Mouse (Mus musculus) embryo, embryonic 9.5 days (tissue): ENCODE data around the gene Tex19.2.
"Not testable (repeated sequence)": the region's sequence is repeated elsewhere in the genome, so short reads cannot be mapped to it uniquely, and the experiment has no call there.

ENCODE experiments used
- DNase-seq: peaks from one replicate; pipeline ENCODE4 v3.0.0-alpha.2; 2017; ENCODE audit errors: extremely low spot score

Tex19.2 gene

GRCm38 (mm10) chr11:121111051-121111450 is 7.4 kb downstream of the Tex19.2 start:
- DNase-seq = no peak

DNA sequence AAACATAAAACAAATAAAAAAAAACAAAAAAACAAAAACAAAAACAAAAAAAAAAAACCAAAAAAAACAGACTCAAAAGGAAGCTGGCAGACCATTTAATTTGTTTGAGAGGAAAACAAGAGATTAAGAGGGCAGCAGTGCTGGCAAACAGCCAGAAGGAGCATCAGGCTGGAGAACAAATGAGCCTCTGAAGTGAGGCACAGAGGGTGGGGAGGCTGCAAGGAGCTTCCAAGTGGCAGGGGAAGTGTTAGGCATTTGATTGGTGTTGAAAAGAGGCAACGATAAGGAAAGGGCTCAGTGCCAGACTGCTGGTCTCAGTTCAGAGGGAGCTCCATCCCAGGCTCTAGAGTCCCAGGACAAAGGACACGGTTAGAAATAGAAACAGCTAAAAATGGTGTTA is 8.5 kb downstream of the Tex19.2 start:
- no peak for DNase-seq

DNA sequence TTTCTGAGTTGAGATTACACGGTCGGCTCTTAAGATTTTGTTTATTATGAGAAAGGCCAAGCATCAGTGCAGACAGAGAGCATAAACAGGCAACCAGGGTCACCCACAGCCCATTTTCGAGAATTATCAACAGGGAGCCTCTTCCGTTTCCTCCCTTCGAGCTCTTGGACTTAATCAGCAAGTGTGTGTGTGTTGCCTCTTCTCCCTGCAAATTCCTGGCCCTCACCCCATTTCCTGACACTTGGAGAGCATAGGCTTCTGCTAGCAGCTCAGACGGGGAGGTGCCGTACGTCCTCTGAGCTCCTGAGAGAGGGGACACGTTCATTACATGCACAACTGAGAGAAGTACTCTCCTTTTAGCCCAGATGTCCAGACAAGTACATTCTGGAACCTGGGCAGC is 10.4 kb downstream of the Tex19.2 start:
- DNase-seq = no peak

DNA sequence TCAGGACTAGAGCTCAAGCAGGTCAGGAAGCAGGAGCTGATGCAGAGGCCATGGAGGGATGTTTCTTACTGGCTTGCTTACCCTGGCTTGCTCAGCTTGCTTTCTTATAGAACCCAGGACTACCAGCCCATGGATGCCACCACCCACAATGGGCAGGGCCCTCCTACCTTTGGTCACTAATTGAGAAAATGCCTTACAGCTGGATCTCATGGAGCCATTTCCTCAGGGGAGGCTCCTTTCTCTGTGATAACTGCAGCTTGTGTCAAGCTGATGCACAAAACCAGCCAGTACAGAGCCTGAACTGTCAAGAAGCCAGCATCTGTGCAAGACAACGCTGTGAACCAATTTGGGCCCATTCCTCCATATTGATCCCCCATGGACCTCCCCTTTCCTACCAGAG is 11.2 kb downstream of the Tex19.2 start:
- not testable (repeated sequence) for DNase-seq

- no peak for DNase-seq
Measured at GRCm38 (mm10) chr11:121101124-121101805, 17.2 kb downstream of the Tex19.2 start.

GRCm38 (mm10) chr11:121100692-121101091 is 17.8 kb downstream of the Tex19.2 start:
- DNase-seq = no peak

- DNase-seq = no peak
Measured at GRCm38 (mm10) chr11:121099762-121100161, 18.7 kb downstream of the Tex19.2 start.

DNA sequence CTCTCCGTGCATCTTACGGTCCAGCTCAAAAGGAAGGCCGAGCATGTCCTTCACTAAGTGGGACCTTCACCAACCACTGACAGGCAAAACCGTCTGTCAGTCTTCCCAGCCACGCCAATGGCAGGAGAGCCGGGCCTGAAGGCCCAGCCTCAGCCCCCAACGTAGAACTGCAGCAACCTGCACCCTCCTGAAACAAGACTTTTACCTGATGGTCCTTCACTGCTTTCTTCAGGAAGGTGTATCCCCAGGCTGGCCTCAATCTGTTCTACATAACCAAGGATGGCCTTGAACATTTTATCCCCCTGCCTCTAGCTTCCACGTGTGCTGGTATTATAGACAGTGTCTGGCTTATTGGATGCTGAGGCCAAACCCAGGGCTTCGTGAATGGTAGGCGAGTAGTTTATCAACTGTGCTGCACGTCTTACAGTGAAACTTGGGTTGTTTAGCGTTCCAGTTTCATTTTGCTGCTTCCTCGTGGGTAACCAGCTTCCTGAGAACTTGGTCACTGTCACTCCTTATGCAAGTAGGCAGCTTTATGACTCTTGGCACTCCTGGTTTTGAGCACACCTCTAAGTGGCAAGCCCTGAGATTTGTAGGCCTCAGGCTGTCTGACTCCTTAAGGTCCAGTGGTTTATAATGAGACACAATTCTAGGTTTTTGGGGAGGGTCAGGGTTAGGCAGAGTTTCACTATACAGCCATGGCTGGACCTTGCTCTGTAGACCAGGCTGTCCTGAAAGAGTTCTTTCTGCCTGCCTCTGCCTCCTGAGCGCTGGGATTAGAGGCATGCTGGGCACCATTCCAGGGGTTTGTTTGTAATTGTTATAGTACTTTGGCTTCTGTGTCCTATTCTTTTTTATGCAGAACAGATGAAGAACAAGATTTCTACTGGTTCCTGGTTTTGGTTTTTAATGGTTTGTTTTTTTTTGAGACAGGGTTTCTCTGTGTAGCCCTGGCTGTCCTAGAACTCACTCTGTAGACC is 25.6 kb downstream of the Tex19.2 start:
- DNase-seq = no peak

- no peak for DNase-seq
Measured at GRCm38 (mm10) chr11:121090943-121091342, 27.5 kb downstream of the Tex19.2 start.

DNA sequence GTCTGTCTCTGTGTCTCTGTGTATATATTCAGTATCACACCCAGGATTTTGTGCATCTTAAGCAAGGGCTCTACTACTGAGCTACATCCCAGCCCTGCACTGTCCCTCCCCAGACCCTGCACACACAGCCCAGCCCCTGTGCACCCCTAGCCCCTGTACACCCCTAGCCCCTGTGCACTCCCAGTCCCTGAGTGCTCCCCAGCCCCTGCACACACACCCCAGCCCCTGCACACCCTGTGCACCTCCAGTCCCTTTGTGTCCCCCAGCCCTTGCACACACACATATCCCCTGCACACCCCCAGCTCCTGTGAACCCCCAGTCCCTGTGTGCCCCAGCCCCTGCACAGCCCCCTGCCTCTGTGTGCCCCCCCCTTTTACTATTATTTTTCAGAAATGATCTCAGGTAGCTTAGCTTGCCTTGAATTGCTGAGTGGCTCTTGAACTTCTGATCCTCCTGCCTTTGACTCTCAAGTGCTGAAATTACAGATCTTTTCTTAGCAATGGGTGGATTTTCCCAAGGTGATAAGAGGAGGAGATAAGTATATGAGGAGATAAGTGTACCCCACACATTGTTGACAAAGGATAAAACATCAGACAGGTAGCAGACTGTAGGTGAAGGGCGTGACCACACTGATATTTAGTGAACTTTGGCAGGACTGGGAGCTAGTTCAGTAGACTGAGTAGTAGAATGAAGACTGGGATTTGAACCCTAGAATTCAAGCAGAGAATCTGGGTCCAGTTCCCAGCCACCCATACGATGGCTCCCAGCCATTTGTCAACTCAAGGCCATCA is 28.5 kb downstream of the Tex19.2 start:
- DNase-seq = no peak

DNA sequence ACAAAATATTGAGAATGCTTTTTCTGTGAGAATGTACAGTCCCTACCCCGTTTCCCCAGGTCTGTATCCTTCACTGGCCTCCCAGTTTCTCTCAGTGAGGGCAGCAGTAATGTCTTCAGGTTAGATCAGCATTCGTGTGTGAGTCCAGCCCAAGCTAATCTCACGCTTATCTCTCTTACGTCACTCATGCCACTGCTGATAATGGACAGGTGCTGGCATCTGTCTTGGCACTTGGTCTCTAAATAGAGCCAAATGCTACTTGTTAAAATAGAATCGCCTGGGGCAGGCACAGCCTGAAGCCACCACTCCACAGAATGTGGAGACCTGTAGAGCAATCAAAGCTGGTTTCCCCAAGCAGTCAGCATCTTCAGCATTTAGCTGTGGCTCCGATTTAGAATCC is 29.5 kb downstream of the Tex19.2 start:
- DNase-seq = no peak

GRCm38 (mm10) chr11:121086296-121086695 is 32.2 kb downstream of the Tex19.2 start:
- DNase-seq = no peak

- DNase-seq = no peak
Measured at GRCm38 (mm10) chr11:121085181-121085580, 33.3 kb downstream of the Tex19.2 start.

GRCm38 (mm10) chr11:121082857-121083500 is 35.5 kb downstream of the Tex19.2 start:
- no peak for DNase-seq

DNA sequence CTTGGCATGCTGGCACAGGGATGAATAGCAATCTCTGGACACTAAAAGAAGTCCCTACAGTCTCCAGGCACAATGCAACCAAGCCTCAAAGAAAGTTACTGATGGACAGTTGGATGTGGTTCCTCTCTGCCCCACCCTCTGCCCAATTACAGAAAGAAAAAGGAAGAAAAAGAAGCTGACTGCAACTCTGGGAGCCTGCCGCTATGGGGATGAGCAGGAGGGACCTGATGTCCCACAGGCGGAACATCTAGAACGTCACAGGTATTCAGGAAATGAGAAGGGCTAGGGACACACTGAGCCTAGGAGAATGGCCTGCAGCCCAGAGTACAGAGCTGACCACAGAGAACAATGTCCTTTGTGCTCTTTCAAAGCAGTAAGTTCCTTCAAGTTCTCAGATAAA is 36.2 kb downstream of the Tex19.2 start:
- DNase-seq = no peak

- no peak for DNase-seq
Measured at GRCm38 (mm10) chr11:121081120-121081519, 37.4 kb downstream of the Tex19.2 start, which contains the start of gene Sectm1a. Gene Sectm1a, minus strand, starts transcription at chr11:121081220.

DNA sequence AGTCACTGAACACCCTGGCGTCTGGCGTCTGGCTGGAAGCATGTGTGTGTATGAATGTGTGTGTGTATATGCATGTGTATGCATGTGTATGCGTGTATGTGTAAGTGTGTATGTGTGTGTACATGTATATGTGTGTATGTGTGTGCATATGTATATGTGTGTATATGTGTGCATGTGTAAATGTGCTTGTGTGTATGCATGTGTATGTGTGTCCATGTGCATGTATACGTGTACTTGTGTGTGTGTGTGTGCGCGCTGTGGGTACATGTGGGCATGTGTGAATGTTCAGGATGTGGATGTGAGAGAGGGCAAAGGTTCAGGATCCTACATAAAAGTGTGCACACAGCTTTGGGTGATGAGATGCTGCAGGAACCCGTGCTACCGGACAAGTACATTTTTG is 38.1 kb downstream of the Tex19.2 start:
- no peak for DNase-seq

- DNase-seq = no peak
Measured at GRCm38 (mm10) chr11:121075655-121076054, 42.8 kb downstream of the Tex19.2 start.

- not testable (repeated sequence) for DNase-seq
Measured at GRCm38 (mm10) chr11:121069662-121070061, 48.8 kb downstream of the Tex19.2 start.

DNA sequence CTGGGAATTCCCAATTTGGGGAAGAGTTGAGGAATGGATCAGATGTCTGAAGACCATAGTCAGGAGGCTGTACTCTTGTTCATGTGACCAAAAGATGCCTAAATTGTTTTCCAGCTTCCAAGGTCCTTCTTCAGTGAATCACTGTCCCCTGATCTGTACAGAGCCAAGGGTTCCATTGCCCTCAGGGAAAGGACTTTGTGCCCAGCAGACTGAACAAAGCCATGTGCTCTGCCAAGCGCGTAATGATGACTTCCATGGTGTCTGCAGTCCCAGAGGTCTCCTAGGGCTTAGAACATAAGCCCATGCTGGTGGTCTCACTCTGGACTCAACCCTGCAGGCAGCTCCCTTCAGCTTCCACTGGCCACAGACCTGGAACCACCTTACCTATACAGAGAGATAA is 50.6 kb downstream of the Tex19.2 start:
- DNase-seq = no peak
